In genomic region chr19:23647308-23647707, GRCm38 (mm10) we compare ENCODE assay signal across 23 mouse cellular contexts. TPM values are rescaled to one million over a fixed set of nuclear protein-coding genes. Genes with fewer than 3 reads are reported as not detected.
"Had no signal": no experiment of that assay in that cellular context is flagged by ENCODE, and none has a peak within 500 bp of the region (broad histone marks: within the 10 kb centered on the region; RNA-seq: fewer than 3 reads in every experiment).

No protein-coding gene starts in this region.

- H3K27ac ChIP-seq: intestine, embryonic 15.5 days; limb, embryonic 12.5 days; limb, embryonic 15.5 days; liver, embryonic 14.5 days; macrophage; midbrain, embryonic 10.5 days; midbrain, embryonic 13.5 days; neural tube, embryonic 13.5 days; stomach, postnatal 0 days had no signal

- H3K4me3 ChIP-seq: intestine, embryonic 15.5 days; limb, embryonic 12.5 days; limb, embryonic 15.5 days; midbrain, embryonic 10.5 days; midbrain, embryonic 13.5 days; myocyte; neural tube, embryonic 13.5 days had no signal

- DNase-seq: kidney, adult 11 months; kidney, adult 9 months; kidney, postnatal 14 days; kidney, postnatal 4 days; liver, postnatal 0 days; lung, embryonic 14.5 days; retina, postnatal 1 day; thymus, postnatal 25 days had no signal

- ATAC-seq: intestine, embryonic 15.5 days; liver, postnatal 0 days; lung, postnatal 0 days; midbrain, embryonic 13.5 days; midbrain, embryonic 16.5 days had no signal

RNA-seq across cellular contexts. Expression of gene 1700028P14Rik, which starts 5.3 kb away (rescaled TPM):
- total RNA-seq: megakaryocyte, adult 5-6 weeks; monocyte, adult 5-6 weeks; neutrophil, adult 5-6 weeks had no signal
